Mouse (Mus musculus) layer of hippocampus, adult 18-20 months (tissue): ENCODE results near the gene Rhot1. TPM values are rescaled to one million over a fixed set of nuclear protein-coding genes. Genes with fewer than 3 reads are reported as not detected.
A peak's percentile ranks its signal among the peaks of the same experiment; 100 is the strongest.

Experiments
- DNase-seq, 2 experiments: peaks; one replicate each; pipeline ENCODE4 v3.0.0; 2022; ENCODE audit warnings: low spot score in 2 of 2
- total RNA-seq, 2 experiments: library from RNA; stranded (reverse); gene quantifications; 2 replicates each; pipeline ENCODE4 v1.2.3; 2021

Rhot1 gene
- total RNA-seq, 2 experiments from 2014 or later: 62.8 to 65.6 TPM

GRCm38 (mm10) chr11:80284641-80285040 is 75.8 kb downstream of the Rhot1 start:
- DNase-seq: no peak

- DNase-seq: peak; percentile 56 to 84
These were observed 78.3 kb downstream of the Rhot1 start for GRCm38 (mm10) chr11:80287150-80287549.

GRCm38 (mm10) chr11:80289701-80290445 is 81.1 kb downstream of the Rhot1 start:
- peak; percentile 53 to 65 for DNase-seq

GRCm38 (mm10) chr11:80291004-80291403 is 82.2 kb downstream of the Rhot1 start:
- no peak for DNase-seq

GRCm38 (mm10) chr11:80292463-80292862 is 83.6 kb downstream of the Rhot1 start:
- DNase-seq: no peak

- no peak for DNase-seq
These were observed 86.2 kb downstream of the Rhot1 start for GRCm38 (mm10) chr11:80295066-80295465.

- DNase-seq: no peak
These were observed 87.0 kb downstream of the Rhot1 start for GRCm38 (mm10) chr11:80295785-80296184.

- DNase-seq: no peak
These were observed 90.9 kb downstream of the Rhot1 start for GRCm38 (mm10) chr11:80299513-80300235.

- DNase-seq: peak; percentile 58
These were observed 91.9 kb downstream of the Rhot1 start, which contains the start of gene Rhbdl3 for GRCm38 (mm10) chr11:80300551-80301315. Rhbdl3 (plus strand) TSS chr11:80300912.

GRCm38 (mm10) chr11:80301316-80302045 is 92.7 kb downstream of the Rhot1 start:
- peak in 1 of 2 experiments; percentile 33 for DNase-seq

- DNase-seq: no peak
These were observed 93.2 kb downstream of the Rhot1 start for GRCm38 (mm10) chr11:80302046-80302390.

- DNase-seq: peak; percentile 76 to 89
These were observed 93.7 kb downstream of the Rhot1 start for GRCm38 (mm10) chr11:80302536-80302935.

GRCm38 (mm10) chr11:80303746-80304145 is 94.9 kb downstream of the Rhot1 start:
- DNase-seq: no peak

GRCm38 (mm10) chr11:80304846-80305245 is 96.0 kb downstream of the Rhot1 start:
- DNase-seq: peak; percentile 76 to 88

GRCm38 (mm10) chr11:80308537-80308936 is 99.7 kb downstream of the Rhot1 start:
- no peak for DNase-seq

GRCm38 (mm10) chr11:80311271-80311670 is 102.5 kb downstream of the Rhot1 start:
- DNase-seq: no peak

- DNase-seq: no peak
These were observed 103.2 kb downstream of the Rhot1 start for GRCm38 (mm10) chr11:80312049-80312448.

- no peak for DNase-seq
These were observed 103.7 kb downstream of the Rhot1 start for GRCm38 (mm10) chr11:80312565-80312964.

- no peak for DNase-seq
These were observed 104.6 kb downstream of the Rhot1 start for GRCm38 (mm10) chr11:80313462-80313861.

GRCm38 (mm10) chr11:80313944-80314343 is 105.1 kb downstream of the Rhot1 start:
- no peak for DNase-seq
